Comparison of ENCODE assay signal across 9 mouse cellular contexts in genomic region chr7:46958853-46959252, GRCm38 (mm10). TPM values are rescaled to one million over a fixed set of nuclear protein-coding genes. Genes with fewer than 3 reads are reported as not detected.
DNase-seq lines count a peak whose midpoint lies in the region; ATAC-seq and TF ChIP-seq lines count a peak whose summit lies in the region.
"Had no signal": no experiment of that assay in that cellular context is flagged by ENCODE, and none has a peak within 500 bp of the region (broad histone marks: within the 10 kb centered on the region; RNA-seq: fewer than 3 reads in every experiment).

No protein-coding gene starts in this region.

- H3K27ac ChIP-seq in layer of hippocampus, adult 2 months: peak overlapping the region; percentile 86
- H3K27ac ChIP-seq in embryonic facial prominence, embryonic 11.5 days (replicated peaks; ENCODE audit: low read depth, low read length): no peak overlapping the region
- H3K27ac ChIP-seq in intestine, embryonic 14.5 days (ENCODE audit: low read depth): no peak overlapping the region
- no peak overlapping the region for H3K27ac ChIP-seq in neural tube, embryonic 13.5 days (replicated peaks)

- TF ChIP-seq CTCF in layer of hippocampus, adult 2 months (conservative IDR thresholded peaks at IDR 0.05): no peak

- H3K9ac ChIP-seq in embryonic facial prominence, embryonic 11.5 days (replicated peaks; ENCODE audit: low read length): peak overlapping the region; percentile 79
- H3K9ac ChIP-seq in intestine, embryonic 14.5 days (ENCODE audit: low read length): peak overlapping the region; percentile 68; the same call in 1 of the 2 replicates
- H3K9ac ChIP-seq in neural tube, embryonic 13.5 days: peak overlapping the region; percentile 84

- ATAC-seq in embryonic facial prominence, embryonic 11.5 days (replicated peaks; ENCODE audit: insufficient number of reproducible peaks, low FRiP score, low TSS enrichment, low read depth): no peak; the same call in 1 of the 2 replicates
- 0 out of 2 replicates have a peak, but pooled peaks have one; percentile 37 for ATAC-seq in intestine, embryonic 14.5 days (replicated peaks; ENCODE audit: low FRiP score, low TSS enrichment, low read depth)
- no peak; the same call in 1 of the 2 replicates for ATAC-seq in neural tube, embryonic 13.5 days (ENCODE audit: low read depth)
- no peak for ATAC-seq in erythroid progenitor cell, adult 5-6 weeks (replicated peaks; ENCODE audit: low FRiP score, poor library complexity, severe bottlenecking)

- H3K4me1 ChIP-seq in embryonic facial prominence, embryonic 11.5 days (ENCODE audit: control insufficient read depth, insufficient read depth, low read length): no peaks in the 10 kb centered on the region
- H3K4me1 ChIP-seq in intestine, embryonic 14.5 days (replicated peaks; ENCODE audit: control insufficient read depth, insufficient read depth, low read length): peaks cover 8% of the 10 kb centered on the region; the same call in 1 of the 2 replicates
- H3K4me1 ChIP-seq in neural tube, embryonic 13.5 days (replicated peaks): peaks cover 25% of the 10 kb centered on the region

- DNase-seq in layer of hippocampus, adult 2 months (ENCODE audit: low spot score in 2 of 2): no peak
- no peak for DNase-seq in layer of hippocampus, adult 8-10 months (ENCODE audit: low spot score in 2 of 2)
- no peak for DNase-seq in embryonic facial prominence, embryonic 11.5 days (ENCODE audit: low spot score)
- DNase-seq in intestine, embryonic 14.5 days (ENCODE audit: low spot score): no peak
- DNase-seq in ovary, adult 18-20 months (ENCODE audit: low spot score): no peak
- no peak for DNase-seq in testis, postnatal 14 days (ENCODE audit: low spot score)

- H3K36me3 ChIP-seq in embryonic facial prominence, embryonic 11.5 days (replicated peaks; ENCODE audit: control insufficient read depth, insufficient read depth, low read depth, low read length): no peaks in the 10 kb centered on the region
- peaks cover 15% of the 10 kb centered on the region for H3K36me3 ChIP-seq in intestine, embryonic 14.5 days (ENCODE audit: control insufficient read depth, insufficient read depth, low read length)
- peaks cover 14% of the 10 kb centered on the region for H3K36me3 ChIP-seq in neural tube, embryonic 13.5 days

- 22% methylated on average over 9 of the region's 9 CpGs for WGBS in embryonic facial prominence, embryonic 11.5 days
- WGBS in intestine, embryonic 14.5 days: 19% methylated on average over 9 of the region's 9 CpGs
- 20% methylated on average over 9 of the region's 9 CpGs for WGBS in neural tube, embryonic 13.5 days

- H3K9me3 ChIP-seq in embryonic facial prominence, embryonic 11.5 days (replicated peaks; ENCODE audit: control insufficient read depth, low read length): no peaks in the 10 kb centered on the region
- no peaks in the 10 kb centered on the region for H3K9me3 ChIP-seq in intestine, embryonic 14.5 days (ENCODE audit: control insufficient read depth, low read length)
- H3K9me3 ChIP-seq in neural tube, embryonic 13.5 days: no peaks in the 10 kb centered on the region

- H3K4me2 ChIP-seq in embryonic facial prominence, embryonic 11.5 days (ENCODE audit: low read depth, low read length): peak overlapping the region; percentile 82
- peak overlapping the region; percentile 53 for H3K4me2 ChIP-seq in intestine, embryonic 14.5 days (ENCODE audit: low read length)
- H3K4me2 ChIP-seq in neural tube, embryonic 13.5 days: peak overlapping the region; percentile 86

- H3K4me3 ChIP-seq in layer of hippocampus, adult 2 months: peak overlapping the region; percentile 86
- H3K4me3 ChIP-seq in embryonic facial prominence, embryonic 11.5 days (ENCODE audit: low read depth, low read length): peak overlapping the region; percentile 75
- peak overlapping the region; percentile 75 for H3K4me3 ChIP-seq in intestine, embryonic 14.5 days (ENCODE audit: low read depth, low read length)
- peak overlapping the region; percentile 71 for H3K4me3 ChIP-seq in neural tube, embryonic 13.5 days

- H3K27me3 ChIP-seq in embryonic facial prominence, embryonic 11.5 days (ENCODE audit: control insufficient read depth, insufficient read depth, low read length): no peaks in the 10 kb centered on the region
- no peaks in the 10 kb centered on the region for H3K27me3 ChIP-seq in intestine, embryonic 14.5 days (replicated peaks; ENCODE audit: control insufficient read depth, insufficient read depth, low read length)
- peaks cover 11% of the 10 kb centered on the region for H3K27me3 ChIP-seq in neural tube, embryonic 13.5 days

RNA-seq across cellular contexts. Expression of gene Uevld, which starts 0.5 kb away (rescaled TPM):
- total RNA-seq in layer of hippocampus, adult 2 months (2021): 10 to 100 TPM; 14.5 to 15.7 TPM
- 10 to 100 TPM; 12.3 to 24.1 (median 17.4) TPM for total RNA-seq in layer of hippocampus, adult 8-10 months (2022)
- 13.1 and 14.8 TPM in 2 replicates for polyA plus RNA-seq in embryonic facial prominence, embryonic 11.5 days (2014; fragmentation: Nextera tagmentation; extraction: Ambion mirVana)
- polyA plus RNA-seq in intestine, embryonic 14.5 days (2014; fragmentation: Nextera tagmentation; extraction: Ambion mirVana): 11.4 and 12.6 TPM in 2 replicates
- 5.5 and 7.4 TPM in 2 replicates for polyA plus RNA-seq in neural tube, embryonic 13.5 days (2015; fragmentation: Nextera tagmentation; extraction: Ambion mirVana)
- total RNA-seq in erythroid progenitor cell, adult 5-6 weeks (2015; ENCODE audit: low replicate concordance): 19.8 and 39.0 TPM in 2 replicates
- total RNA-seq in erythroid progenitor cell, adult 5-6 weeks (2017; ENCODE audit: low replicate concordance): 28.6 and 35.1 TPM in 2 replicates

RNA-seq across cellular contexts. Expression of gene Gm9999, which starts 24.5 kb away (rescaled TPM):
- total RNA-seq in layer of hippocampus, adult 2 months (2021): not detected
- not detected for total RNA-seq in layer of hippocampus, adult 8-10 months (2022)
- polyA plus RNA-seq in embryonic facial prominence, embryonic 11.5 days (2014; fragmentation: Nextera tagmentation; extraction: Ambion mirVana): not detected in 2 replicates
- not detected in 2 replicates for polyA plus RNA-seq in intestine, embryonic 14.5 days (2014; fragmentation: Nextera tagmentation; extraction: Ambion mirVana)
- not detected in 2 replicates for polyA plus RNA-seq in neural tube, embryonic 13.5 days (2015; fragmentation: Nextera tagmentation; extraction: Ambion mirVana)
- not detected in 2 replicates for total RNA-seq in erythroid progenitor cell, adult 5-6 weeks (2015; ENCODE audit: low replicate concordance)
- not detected in 2 replicates for total RNA-seq in erythroid progenitor cell, adult 5-6 weeks (2017; ENCODE audit: low replicate concordance)
- total RNA-seq: neutrophil, adult 5-6 weeks had no signal

RNA-seq across cellular contexts. Expression of gene Tsg101, which starts 39.1 kb away (rescaled TPM):
- total RNA-seq in layer of hippocampus, adult 2 months (2021): 10 to 100 TPM; 75.8 to 77.9 TPM
- 10 to 100 TPM; 60.2 to 74.6 (median 67.6) TPM for total RNA-seq in layer of hippocampus, adult 8-10 months (2022)
- polyA plus RNA-seq in embryonic facial prominence, embryonic 11.5 days (2014; fragmentation: Nextera tagmentation; extraction: Ambion mirVana): 306 and 341 TPM in 2 replicates
- 165 and 174 TPM in 2 replicates for polyA plus RNA-seq in intestine, embryonic 14.5 days (2014; fragmentation: Nextera tagmentation; extraction: Ambion mirVana)
- 373 and 384 TPM in 2 replicates for polyA plus RNA-seq in neural tube, embryonic 13.5 days (2015; fragmentation: Nextera tagmentation; extraction: Ambion mirVana)
- 75.7 and 78.4 TPM in 2 replicates for total RNA-seq in erythroid progenitor cell, adult 5-6 weeks (2015; ENCODE audit: low replicate concordance)
- 23.5 and 33.8 TPM in 2 replicates for total RNA-seq in erythroid progenitor cell, adult 5-6 weeks (2017; ENCODE audit: low replicate concordance)

RNA-seq across cellular contexts. Expression of gene Spty2d1, which starts 49.4 kb away (rescaled TPM):
- 10 to 100 TPM; 15.4 to 16.0 TPM for total RNA-seq in layer of hippocampus, adult 2 months (2021)
- total RNA-seq in layer of hippocampus, adult 8-10 months (2022): 10 to 100 TPM; 15.1 to 17.6 (median 16.2) TPM
- 13.5 and 14.5 TPM in 2 replicates for polyA plus RNA-seq in embryonic facial prominence, embryonic 11.5 days (2014; fragmentation: Nextera tagmentation; extraction: Ambion mirVana)
- 17.6 and 18.0 TPM in 2 replicates for polyA plus RNA-seq in intestine, embryonic 14.5 days (2014; fragmentation: Nextera tagmentation; extraction: Ambion mirVana)
- polyA plus RNA-seq in neural tube, embryonic 13.5 days (2015; fragmentation: Nextera tagmentation; extraction: Ambion mirVana): 8.3 and 9.6 TPM in 2 replicates
- 23.1 and 34.8 TPM in 2 replicates for total RNA-seq in erythroid progenitor cell, adult 5-6 weeks (2015; ENCODE audit: low replicate concordance)
- total RNA-seq in erythroid progenitor cell, adult 5-6 weeks (2017; ENCODE audit: low replicate concordance): 22.1 and 25.8 TPM in 2 replicates
